Mouse (Mus musculus): ENCODE measurements around the gene Ilf3. TPM values are rescaled to one million over a fixed set of nuclear protein-coding genes. Genes with fewer than 3 reads are reported as not detected.

Gene Ilf3
- polyA plus RNA-seq, 1 experiment from 2014 or later: 138 TPM

- DNase-seq (ENCODE audit: low spot score): peak; percentile 90
Observed at GRCm38 (mm10) chr9:21435777-21436635, 68.3 kb downstream of the Ilf3 start.

GRCm38 (mm10) chr9:21437577-21437976, 69.9 kb downstream of the Ilf3 start:
- no peak for DNase-seq (ENCODE audit: low spot score)

- DNase-seq (ENCODE audit: low spot score): no peak
Observed at GRCm38 (mm10) chr9:21438219-21438618, 70.5 kb downstream of the Ilf3 start.

- no peak for DNase-seq (ENCODE audit: low spot score)
Observed at GRCm38 (mm10) chr9:21439456-21439855, 71.8 kb downstream of the Ilf3 start.

- DNase-seq (ENCODE audit: low spot score): no peak
Observed at GRCm38 (mm10) chr9:21439914-21440313, 72.2 kb downstream of the Ilf3 start.

- no peak for DNase-seq (ENCODE audit: low spot score)
Observed at GRCm38 (mm10) chr9:21440387-21440786, 72.7 kb downstream of the Ilf3 start.

GRCm38 (mm10) chr9:21443853-21444252, 76.2 kb downstream of the Ilf3 start:
- DNase-seq (ENCODE audit: low spot score): no peak

- DNase-seq (ENCODE audit: low spot score): no peak
Observed at GRCm38 (mm10) chr9:21444574-21444973, 76.9 kb downstream of the Ilf3 start.

- DNase-seq (ENCODE audit: low spot score): no peak
Observed at GRCm38 (mm10) chr9:21445081-21445744, 77.5 kb downstream of the Ilf3 start.

- no peak for DNase-seq (ENCODE audit: low spot score)
Observed at GRCm38 (mm10) chr9:21447778-21448177, 80.1 kb downstream of the Ilf3 start.

GRCm38 (mm10) chr9:21449710-21450109, 82.0 kb downstream of the Ilf3 start:
- DNase-seq (ENCODE audit: low spot score): peak; percentile 77

- DNase-seq (ENCODE audit: low spot score): no peak
Observed at GRCm38 (mm10) chr9:21450270-21450669, 82.6 kb downstream of the Ilf3 start.

- DNase-seq (ENCODE audit: low spot score): peak; percentile 34
Observed at GRCm38 (mm10) chr9:21451391-21451790, 83.7 kb downstream of the Ilf3 start.

GRCm38 (mm10) chr9:21451870-21452269, 84.2 kb downstream of the Ilf3 start:
- DNase-seq (ENCODE audit: low spot score): no peak

- DNase-seq (ENCODE audit: low spot score): no peak
Observed at GRCm38 (mm10) chr9:21453003-21453402, 85.3 kb downstream of the Ilf3 start.

GRCm38 (mm10) chr9:21453459-21453858, 85.8 kb downstream of the Ilf3 start:
- no peak for DNase-seq (ENCODE audit: low spot score)

- no peak for DNase-seq (ENCODE audit: low spot score)
Observed at GRCm38 (mm10) chr9:21454556-21454955, 86.9 kb downstream of the Ilf3 start.

Other genes starting within 250 kb of the Ilf3 start
- 13.8 and 14.0 TPM in 2 replicates for gene Tyk2, start 236.6 kb upstream of the Ilf3 start, polyA plus RNA-seq (2015; fragmentation: Nextera tagmentation; extraction: Ambion mirVana)
- 281 and 307 TPM in 2 replicates for gene Cdc37, start 217.9 kb upstream of the Ilf3 start, polyA plus RNA-seq (2015; fragmentation: Nextera tagmentation; extraction: Ambion mirVana)
- 0.95 and 1.0 TPM in 2 replicates for gene Pde4a, start 202.2 kb upstream of the Ilf3 start, polyA plus RNA-seq (2015; fragmentation: Nextera tagmentation; extraction: Ambion mirVana)
- 61.2 and 64.2 TPM in 2 replicates for gene Keap1, start 128.5 kb upstream of the Ilf3 start, polyA plus RNA-seq (2015; fragmentation: Nextera tagmentation; extraction: Ambion mirVana)
- gene S1pr5, start 119.4 kb upstream of the Ilf3 start, polyA plus RNA-seq (2015; fragmentation: Nextera tagmentation; extraction: Ambion mirVana): 0.09 TPM in 1 of 2 replicates, not detected in the other
- gene Atg4d, start 102.6 kb upstream of the Ilf3 start, polyA plus RNA-seq (2015; fragmentation: Nextera tagmentation; extraction: Ambion mirVana): 49.2 and 56.2 TPM in 2 replicates
- gene Kri1, start 79.9 kb upstream of the Ilf3 start, polyA plus RNA-seq (2015; fragmentation: Nextera tagmentation; extraction: Ambion mirVana): 17.9 and 25.1 TPM in 2 replicates
- gene Cdkn2d, start 76.5 kb upstream of the Ilf3 start, polyA plus RNA-seq (2015; fragmentation: Nextera tagmentation; extraction: Ambion mirVana): 216 and 234 TPM in 2 replicates
- gene Ap1m2, start 55.5 kb upstream of the Ilf3 start, polyA plus RNA-seq (2015; fragmentation: Nextera tagmentation; extraction: Ambion mirVana): 20.2 and 21.0 TPM in 2 replicates
- gene Slc44a2, start 47.2 kb upstream of the Ilf3 start, polyA plus RNA-seq (2015; fragmentation: Nextera tagmentation; extraction: Ambion mirVana): 161 and 167 TPM in 2 replicates
- 27.0 and 29.1 TPM in 2 replicates for gene Qtrt1, start 44.0 kb downstream of the Ilf3 start, polyA plus RNA-seq (2015; fragmentation: Nextera tagmentation; extraction: Ambion mirVana)
- gene Dnm2, start 57.0 kb downstream of the Ilf3 start, polyA plus RNA-seq (2015; fragmentation: Nextera tagmentation; extraction: Ambion mirVana): 107 TPM in 2 replicates
- 30.2 and 31.1 TPM in 2 replicates for gene Tmed1, start 142.4 kb downstream of the Ilf3 start, polyA plus RNA-seq (2015; fragmentation: Nextera tagmentation; extraction: Ambion mirVana)
- 18.8 and 19.9 TPM in 2 replicates for gene AB124611, start 158.3 kb downstream of the Ilf3 start, polyA plus RNA-seq (2015; fragmentation: Nextera tagmentation; extraction: Ambion mirVana)
- 10.9 and 12.4 TPM in 2 replicates for gene Carm1, start 179.0 kb downstream of the Ilf3 start, polyA plus RNA-seq (2015; fragmentation: Nextera tagmentation; extraction: Ambion mirVana)
- 28.8 and 30.9 TPM in 2 replicates for gene Timm29, start 224.9 kb downstream of the Ilf3 start, polyA plus RNA-seq (2015; fragmentation: Nextera tagmentation; extraction: Ambion mirVana)
- 26.8 and 27.2 TPM in 2 replicates for gene Yipf2, start 225.0 kb downstream of the Ilf3 start, polyA plus RNA-seq (2015; fragmentation: Nextera tagmentation; extraction: Ambion mirVana)
- gene Smarca4, start 248.3 kb downstream of the Ilf3 start, polyA plus RNA-seq (2015; fragmentation: Nextera tagmentation; extraction: Ambion mirVana): 62.3 and 71.5 TPM in 2 replicates